Mouse (Mus musculus): ENCODE data around the gene Fmod. TPM values are rescaled to one million over a fixed set of nuclear protein-coding genes. Genes with fewer than 3 reads are reported as not detected.

Fmod gene
- polyA plus RNA-seq, 1 experiment from 2014 or later = 0.23 TPM

- Histone ChIP-seq H3K4me3 (ENCODE audit: low read depth, low read length) (peak overlapping the region; percentile 71), H3K36me3 (ENCODE audit: control insufficient read depth, insufficient read depth, low read length) (no peaks in the 10 kb centered on the region), H3K27me3 (ENCODE audit: control insufficient read depth, insufficient read depth, low read length) (no peaks in the 10 kb centered on the region), H3K9ac (replicated peaks; ENCODE audit: low read depth, low read length) (peak overlapping the region; percentile 80), H3K4me1 (ENCODE audit: control insufficient read depth, insufficient read depth, low read length) (peaks cover 21% of the 10 kb centered on the region), H3K4me2 (ENCODE audit: low read depth, low read length) (peak overlapping the region; percentile 64), H3K9me3 (ENCODE audit: control insufficient read depth, low read length) (no peaks in the 10 kb centered on the region), H3K27ac (ENCODE audit: low read depth, low read length) (peak overlapping the region; percentile 78)
- ATAC-seq (ENCODE audit: low read depth) = no peak
- 23% methylated on average over 14 of the region's 14 CpGs for whole genome bisulfite sequencing
Measured at GRCm38 (mm10) chr1:134077389-134078060, 40.5 kb downstream of the Fmod start.

GRCm38 (mm10) chr1:134078061-134078795 is 41.2 kb downstream of the Fmod start:
- 5% methylated on average over 19 of the region's 19 CpGs for WGBS
- H3K27ac ChIP-seq (ENCODE audit: low read depth, low read length) = peak overlapping the region; percentile 78
- H3K36me3 ChIP-seq (ENCODE audit: control insufficient read depth, insufficient read depth, low read length) = no peaks in the 10 kb centered on the region
- ATAC-seq (ENCODE audit: low read depth) = peak; percentile 12
- no peaks in the 10 kb centered on the region for H3K27me3 ChIP-seq (ENCODE audit: control insufficient read depth, insufficient read depth, low read length)
- peak overlapping the region; percentile 64 for H3K4me2 ChIP-seq (ENCODE audit: low read depth, low read length)
- no peaks in the 10 kb centered on the region for H3K9me3 ChIP-seq (ENCODE audit: control insufficient read depth, low read length)
- peaks cover 21% of the 10 kb centered on the region for H3K4me1 ChIP-seq (ENCODE audit: control insufficient read depth, insufficient read depth, low read length)
- H3K4me3 ChIP-seq (ENCODE audit: low read depth, low read length) = peak overlapping the region; percentile 71
- H3K9ac ChIP-seq (replicated peaks; ENCODE audit: low read depth, low read length) = peak overlapping the region; percentile 80

DNA sequence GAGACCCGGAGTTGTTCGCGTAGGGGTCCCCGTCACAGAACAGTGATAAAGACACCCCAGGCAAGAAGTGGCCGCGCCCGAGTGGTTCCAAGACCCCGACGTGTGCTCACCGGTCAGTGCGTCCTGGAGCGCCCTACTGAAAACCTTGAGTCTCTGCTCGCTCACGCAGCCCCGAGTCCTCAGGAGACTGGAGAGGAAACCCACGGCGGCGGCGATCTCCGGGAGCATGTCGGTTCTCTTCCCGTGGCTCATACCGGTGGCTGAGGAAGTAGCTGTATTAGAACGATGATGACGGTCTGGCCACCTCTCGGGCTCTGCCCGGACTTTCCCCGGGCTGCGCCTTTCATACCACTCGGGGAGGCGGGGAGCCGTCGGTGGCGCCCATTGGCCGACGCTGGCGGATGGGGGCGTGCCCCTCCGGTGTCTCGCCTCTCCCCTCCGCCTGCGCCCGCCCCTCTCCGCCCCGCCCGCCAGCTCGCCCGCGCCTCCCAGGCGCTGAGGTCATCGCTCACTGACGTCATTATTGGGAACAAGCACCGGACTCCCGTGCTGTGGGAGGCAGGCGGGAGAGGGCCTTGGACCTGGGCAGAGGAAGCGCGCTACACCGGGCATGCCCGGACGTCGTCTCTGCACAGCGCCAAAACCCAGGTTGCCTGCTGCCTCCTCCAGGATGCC is 41.9 kb downstream of the Fmod start, which contains the start of gene Btg2:
TSS of gene Btg2 (minus strand) at position 319 of the 675 bp plus-strand sequence.
- H3K9me3 ChIP-seq (ENCODE audit: control insufficient read depth, low read length) = no peaks in the 10 kb centered on the region
- peak within 1 kb of the TSS; percentile 71 for H3K4me3 ChIP-seq (ENCODE audit: low read depth, low read length)
- H3K9ac ChIP-seq (replicated peaks; ENCODE audit: low read depth, low read length) = peak within 1 kb of the TSS; percentile 80
- H3K4me1 ChIP-seq (ENCODE audit: control insufficient read depth, insufficient read depth, low read length) = peaks cover 21% of the 10 kb centered on the region
- no peaks in the 10 kb centered on the region for H3K27me3 ChIP-seq (ENCODE audit: control insufficient read depth, insufficient read depth, low read length)
- H3K36me3 ChIP-seq (ENCODE audit: control insufficient read depth, insufficient read depth, low read length) = no peaks in the 10 kb centered on the region
- H3K4me2 ChIP-seq (ENCODE audit: low read depth, low read length) = peak within 1 kb of the TSS; percentile 64
- peak within 1 kb of the TSS; percentile 80 for H3K27ac ChIP-seq (ENCODE audit: low read depth, low read length)
- 1% methylated on average over 46 of the region's 62 CpGs for WGBS
- ATAC-seq (ENCODE audit: low read depth) = peak; percentile 96

DNA sequence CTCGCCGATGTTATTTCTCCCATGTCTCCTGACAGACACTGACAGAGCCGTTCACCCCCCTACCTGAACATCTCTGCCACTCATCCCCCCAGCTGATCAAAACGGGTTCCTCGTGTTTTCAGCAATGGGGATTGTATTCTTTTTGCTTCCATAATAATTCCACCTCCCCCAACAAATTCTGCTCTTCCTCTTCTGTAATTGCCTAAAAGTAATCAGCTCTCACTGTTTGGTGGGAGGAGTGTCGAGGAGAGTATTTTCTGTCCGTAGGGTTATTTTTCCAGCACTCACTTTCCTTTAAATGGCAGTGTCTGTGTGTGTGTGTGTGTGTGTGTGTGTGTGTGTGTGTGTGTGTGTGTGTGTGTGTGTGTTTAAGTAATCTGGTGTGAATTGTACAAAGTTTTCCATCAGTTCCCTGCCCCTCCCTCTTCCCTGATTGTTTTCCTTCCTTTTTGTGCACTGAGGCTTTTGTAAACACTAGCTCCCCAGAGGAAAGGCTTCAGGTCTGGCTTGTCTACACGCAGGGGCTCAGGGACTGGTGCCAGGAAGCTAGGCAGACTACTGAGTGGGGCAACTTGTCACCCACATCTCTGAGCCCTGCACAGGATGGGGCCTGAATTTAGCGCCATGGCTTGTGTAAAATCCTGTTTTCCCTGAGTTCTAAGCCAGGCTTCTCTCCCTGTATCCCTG is 42.6 kb downstream of the Fmod start:
- ATAC-seq (ENCODE audit: low read depth) = no peak
- Histone ChIP-seq H3K9me3 (ENCODE audit: control insufficient read depth, low read length) (no peaks in the 10 kb centered on the region), H3K4me2 (ENCODE audit: low read depth, low read length) (peak overlapping the region; percentile 64), H3K4me1 (ENCODE audit: control insufficient read depth, insufficient read depth, low read length) (peaks cover 21% of the 10 kb centered on the region), H3K9ac (replicated peaks; ENCODE audit: low read depth, low read length) (peak overlapping the region; percentile 80), H3K36me3 (ENCODE audit: control insufficient read depth, insufficient read depth, low read length) (no peaks in the 10 kb centered on the region), H3K27ac (ENCODE audit: low read depth, low read length) (peak overlapping the region; percentile 80), H3K4me3 (ENCODE audit: low read depth, low read length) (peak overlapping the region; percentile 71), H3K27me3 (ENCODE audit: control insufficient read depth, insufficient read depth, low read length) (no peaks in the 10 kb centered on the region)
- WGBS = 4% methylated on average over 9 of the region's 9 CpGs

GRCm38 (mm10) chr1:134080406-134080805 is 43.4 kb downstream of the Fmod start:
- H3K9ac ChIP-seq (replicated peaks; ENCODE audit: low read depth, low read length) = no peak overlapping the region
- H3K4me2 ChIP-seq (ENCODE audit: low read depth, low read length) = no peak overlapping the region
- no peak overlapping the region for H3K27ac ChIP-seq (ENCODE audit: low read depth, low read length)
- H3K4me3 ChIP-seq (ENCODE audit: low read depth, low read length) = no peak overlapping the region
- ATAC-seq (ENCODE audit: low read depth) = no peak
- H3K27me3 ChIP-seq (ENCODE audit: control insufficient read depth, insufficient read depth, low read length) = no peaks in the 10 kb centered on the region
- H3K36me3 ChIP-seq (ENCODE audit: control insufficient read depth, insufficient read depth, low read length) = no peaks in the 10 kb centered on the region
- H3K9me3 ChIP-seq (ENCODE audit: control insufficient read depth, low read length) = no peaks in the 10 kb centered on the region
- WGBS = 69% methylated on average over 4 of the region's 4 CpGs
- peaks cover 20% of the 10 kb centered on the region for H3K4me1 ChIP-seq (ENCODE audit: control insufficient read depth, insufficient read depth, low read length)

DNA sequence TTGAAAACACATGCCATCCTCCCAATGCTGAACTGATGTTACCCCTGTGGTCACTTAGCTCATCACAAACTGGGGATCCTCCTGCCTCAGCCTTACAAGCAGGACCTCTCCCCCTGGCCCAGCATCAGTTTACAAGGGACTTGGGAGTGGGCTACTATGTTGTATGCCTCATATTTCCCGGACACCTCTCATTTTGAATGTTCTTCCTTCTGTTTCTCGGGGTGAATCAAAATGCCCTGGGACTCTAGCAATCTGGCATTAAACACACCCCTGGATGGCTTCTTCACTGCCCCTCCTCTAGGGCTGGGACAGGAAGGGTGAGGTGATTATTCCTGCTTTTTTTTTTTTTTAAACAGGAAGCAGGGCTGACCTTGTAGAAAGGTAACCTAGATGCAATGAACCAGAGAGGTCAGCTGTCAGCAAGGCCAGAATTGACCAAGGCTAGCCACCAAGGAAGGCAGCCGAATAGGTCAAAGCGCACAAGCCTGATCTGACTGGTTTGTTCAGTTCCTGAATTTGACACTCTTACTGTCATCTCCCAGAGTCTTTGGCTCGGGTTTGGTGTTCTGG is 43.9 kb downstream of the Fmod start:
- peaks cover 14% of the 10 kb centered on the region for H3K4me1 ChIP-seq (ENCODE audit: control insufficient read depth, insufficient read depth, low read length)
- WGBS = 94% methylated on average over 5 of the region's 5 CpGs

DNA sequence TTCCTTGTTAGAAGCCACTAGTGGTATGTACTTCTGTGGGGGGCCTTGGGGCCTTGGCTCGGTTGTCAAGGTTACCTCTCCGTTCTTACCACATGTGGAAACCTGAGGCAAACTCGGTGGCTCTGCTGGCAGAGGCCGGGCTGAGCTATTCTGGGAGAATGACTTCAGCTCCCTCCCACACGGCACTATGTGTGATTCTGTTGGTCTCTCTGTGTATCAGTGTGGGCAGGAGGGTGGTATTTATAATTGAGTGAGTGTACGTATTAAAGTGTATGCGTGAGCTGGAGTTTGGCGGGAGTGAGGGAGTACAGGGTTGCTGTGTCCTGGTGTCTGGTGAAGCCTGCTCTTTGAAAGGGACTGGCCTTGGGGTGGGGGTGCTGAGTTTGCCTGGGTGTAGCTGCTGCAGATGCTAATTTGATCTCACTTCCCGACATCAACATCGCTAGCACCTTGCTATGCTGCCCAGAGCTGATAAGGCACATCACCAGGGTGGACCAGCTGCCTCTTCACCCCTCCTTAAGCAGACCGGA is 46.0 kb downstream of the Fmod start:
- Histone ChIP-seq H3K27me3 (ENCODE audit: control insufficient read depth, insufficient read depth, low read length) (no peaks in the 10 kb centered on the region), H3K9me3 (ENCODE audit: control insufficient read depth, low read length) (no peaks in the 10 kb centered on the region), H3K36me3 (ENCODE audit: control insufficient read depth, insufficient read depth, low read length) (no peaks in the 10 kb centered on the region), H3K9ac (replicated peaks; ENCODE audit: low read depth, low read length) (no peak overlapping the region), H3K27ac (ENCODE audit: low read depth, low read length) (no peak overlapping the region), H3K4me3 (ENCODE audit: low read depth, low read length) (no peak overlapping the region), H3K4me2 (ENCODE audit: low read depth, low read length) (no peak overlapping the region), H3K4me1 (ENCODE audit: control insufficient read depth, insufficient read depth, low read length) (peaks cover 2% of the 10 kb centered on the region; the same call in 1 of the 2 replicates)
- 64% methylated on average over 11 of the region's 11 CpGs for WGBS
- ATAC-seq (ENCODE audit: low read depth) = no peak

More for the DNA sequence above, 43.9 kb downstream of the Fmod start:
- Histone ChIP-seq H3K27me3 (ENCODE audit: control insufficient read depth, insufficient read depth, low read length) (no peaks in the 10 kb centered on the region), H3K36me3 (ENCODE audit: control insufficient read depth, insufficient read depth, low read length) (no peaks in the 10 kb centered on the region), H3K9me3 (ENCODE audit: control insufficient read depth, low read length) (no peaks in the 10 kb centered on the region), H3K4me3 (ENCODE audit: low read depth, low read length) (no peak overlapping the region), H3K27ac (ENCODE audit: low read depth, low read length) (no peak overlapping the region), H3K4me2 (ENCODE audit: low read depth, low read length) (no peak overlapping the region), H3K9ac (replicated peaks; ENCODE audit: low read depth, low read length) (no peak overlapping the region)
- ATAC-seq (ENCODE audit: low read depth) = no peak

DNA sequence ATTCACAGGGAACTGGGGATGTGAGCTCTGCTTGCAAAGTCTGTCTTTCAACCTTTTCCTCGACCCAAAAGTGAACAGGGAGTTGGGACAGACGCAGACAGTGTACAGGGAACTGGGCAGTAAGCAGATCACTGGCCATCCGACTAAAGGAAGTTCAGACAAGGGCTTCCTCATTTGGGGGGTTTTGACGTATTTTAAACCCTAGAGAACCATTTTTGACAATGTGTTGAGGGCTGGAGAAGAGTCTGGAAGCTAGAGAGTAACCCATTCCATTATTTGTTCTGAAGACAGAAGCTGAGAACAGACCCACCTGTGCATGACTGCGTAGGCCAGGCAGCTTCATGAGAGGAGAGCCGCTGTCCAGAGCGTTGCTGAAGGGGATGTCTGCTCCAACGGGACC is 46.6 kb downstream of the Fmod start:
- Histone ChIP-seq H3K27me3 (ENCODE audit: control insufficient read depth, insufficient read depth, low read length) (no peaks in the 10 kb centered on the region), H3K9ac (replicated peaks; ENCODE audit: low read depth, low read length) (no peak overlapping the region), H3K4me3 (ENCODE audit: low read depth, low read length) (no peak overlapping the region), H3K27ac (ENCODE audit: low read depth, low read length) (no peak overlapping the region), H3K36me3 (ENCODE audit: control insufficient read depth, insufficient read depth, low read length) (no peaks in the 10 kb centered on the region), H3K4me2 (ENCODE audit: low read depth, low read length) (no peak overlapping the region), H3K4me1 (ENCODE audit: control insufficient read depth, insufficient read depth, low read length) (no peaks in the 10 kb centered on the region), H3K9me3 (ENCODE audit: control insufficient read depth, low read length) (no peaks in the 10 kb centered on the region)
- 88% methylated on average over 8 of the region's 8 CpGs for WGBS
- ATAC-seq (ENCODE audit: low read depth) = no peak

Measured in neural tube, embryonic 14.5 days (tissue).